Mouse (Mus musculus) heart, embryonic 15.5 days (tissue): ENCODE data around the gene Med1. TPM values are rescaled to one million over a fixed set of nuclear protein-coding genes. Genes with fewer than 3 reads are reported as not detected.
"Not testable (repeated sequence)": the region's sequence is repeated elsewhere in the genome, so short reads cannot be mapped to it uniquely, and the experiment has no call there.

Experiments
- ATAC-seq: fragments of 200-750 bp; cut with Nextera tagmentation; replicated peaks from 2 replicates; pipeline ENCODE4 v1.8.0; 2017; ENCODE audit warnings: low read depth, moderate TSS enrichment; ENCODE audit not compliant: insufficient number of reproducible peaks, insufficient read depth, low FRiP score
- H3K27ac ChIP-seq: fragments of 300-500 bp; sonication (generic); 2 replicates; pipeline ENCODE4 v1.5.1; 2015; ENCODE audit warnings: mild to moderate bottlenecking, inconsistent platforms
- H3K27me3 ChIP-seq: fragments of 300-500 bp; sonication (generic); 2 replicates; pipeline ENCODE4 v1.6.1; 2015; ENCODE audit warnings: inconsistent platforms
- H3K36me3 ChIP-seq: fragments of 300-500 bp; sonication (generic); 2 replicates; pipeline ENCODE4 v1.6.1; 2015; ENCODE audit warnings: mild to moderate bottlenecking, inconsistent platforms
- H3K4me1 ChIP-seq: fragments of 300-500 bp; sonication (generic); replicated peaks from 2 replicates; pipeline ENCODE4 v1.6.1; 2015; ENCODE audit warnings: inconsistent platforms
- H3K4me2 ChIP-seq: fragments of 300-500 bp; sonication (generic); 2 replicates; pipeline ENCODE4 v1.6.1; 2015; ENCODE audit warnings: inconsistent platforms, mild to moderate bottlenecking, moderate library complexity
- H3K4me3 ChIP-seq: fragments of 300-500 bp; sonication (generic); 2 replicates; pipeline ENCODE4 v1.5.1; 2015; ENCODE audit warnings: mild to moderate bottlenecking, inconsistent platforms
- H3K9ac ChIP-seq: fragments of 300-500 bp; sonication (generic); 2 replicates; pipeline ENCODE4 v1.6.1; 2015; ENCODE audit warnings: mild to moderate bottlenecking, inconsistent platforms
- H3K9me3 ChIP-seq: fragments of 300-500 bp; sonication (generic); replicated peaks from 2 replicates; pipeline ENCODE4 v1.6.1; 2016; ENCODE audit warnings: inconsistent platforms
- WGBS: fragments of 180-500 bp; shearing (Covaris S2); methylation state at CpG from one replicate; pipeline ENCODE4 v1.1.7; 2015; ENCODE audit warnings: mixed read lengths; 5-methylcytosine and 5-hydroxymethylcytosine counted together
- polyA plus RNA-seq: library from polyadenylated mRNA; unstranded; fragments of >200 nt; fragmentation: Nextera tagmentation; extraction: Ambion mirVana; gene quantifications from 2 replicates; pipeline ENCODE4 v1.2.1, GENCODE M21; 2015

Med1 gene
- polyA plus RNA-seq, 1 experiment from 2014 or later: 44.3 TPM

- Histone ChIP-seq H3K36me3 (no peaks in the 10 kb centered on the region), H3K27ac (peak overlapping the region; percentile 100), H3K9ac (peak overlapping the region; percentile 56), H3K4me1 (peaks cover 7% of the 10 kb centered on the region), H3K4me2 (peak overlapping the region; percentile 67), H3K4me3 (peak overlapping the region; percentile 87), H3K27me3 (no peaks in the 10 kb centered on the region), H3K9me3 (no peaks in the 10 kb centered on the region)
- ATAC-seq: no peak
- 2% methylated on average over 27 of the region's 27 CpGs for WGBS
These were observed 8.9 kb upstream of the Med1 start for GRCm38 (mm10) chr11:98201791-98202640.

GRCm38 (mm10) chr11:98190820-98191219 is 2.3 kb downstream of the Med1 start:
- H3K4me1 ChIP-seq: peaks cover 16% of the 10 kb centered on the region
- no peaks in the 10 kb centered on the region for H3K9me3 ChIP-seq
- 68% methylated on average over 5 of the region's 5 CpGs for WGBS
- H3K36me3 ChIP-seq: peaks cover 28% of the 10 kb centered on the region
- no peak for ATAC-seq
- no peaks in the 10 kb centered on the region for H3K27me3 ChIP-seq
- H3K9ac ChIP-seq: no peak overlapping the region
- H3K4me3 ChIP-seq: no peak overlapping the region
- no peak overlapping the region for H3K4me2 ChIP-seq
- H3K27ac ChIP-seq: peak overlapping the region; percentile 12

- Histone ChIP-seq H3K9ac (no peak overlapping the region), H3K9me3 (no peaks in the 10 kb centered on the region), H3K4me2 (no peak overlapping the region), H3K36me3 (peaks cover 53% of the 10 kb centered on the region), H3K4me1 (peaks cover 16% of the 10 kb centered on the region), H3K27me3 (no peaks in the 10 kb centered on the region), H3K4me3 (no peak overlapping the region), H3K27ac (no peak overlapping the region)
- no peak for ATAC-seq
- 91% methylated on average over 9 of the region's 9 CpGs for WGBS
These were observed 5.3 kb downstream of the Med1 start for GRCm38 (mm10) chr11:98187640-98188395.

- H3K9me3 ChIP-seq, H3K27me3 ChIP-seq, H3K4me3 ChIP-seq, ATAC-seq, H3K27ac ChIP-seq, H3K9ac ChIP-seq, H3K4me1 ChIP-seq, H3K4me2 ChIP-seq: not testable (repeated sequence)
- peaks cover 77% of the 10 kb centered on the region for H3K36me3 ChIP-seq
- WGBS: 88% methylated on average over 3 of the region's 3 CpGs
These were observed 10.9 kb downstream of the Med1 start for GRCm38 (mm10) chr11:98182149-98182548.

- no peaks in the 10 kb centered on the region for H3K9me3 ChIP-seq
- WGBS: 86% methylated on average over 1 of the region's 1 CpGs
- H3K4me1 ChIP-seq: no peaks in the 10 kb centered on the region
- no peak overlapping the region for H3K27ac ChIP-seq
- H3K27me3 ChIP-seq: no peaks in the 10 kb centered on the region
- no peak overlapping the region for H3K4me2 ChIP-seq
- no peak overlapping the region for H3K4me3 ChIP-seq
- ATAC-seq: no peak
- H3K36me3 ChIP-seq: peaks cover 86% of the 10 kb centered on the region
- no peak overlapping the region for H3K9ac ChIP-seq
These were observed 24.7 kb downstream of the Med1 start for GRCm38 (mm10) chr11:98168400-98168799.

- Histone ChIP-seq H3K9ac (no peak overlapping the region), H3K4me3 (no peak overlapping the region), H3K27me3 (no peaks in the 10 kb centered on the region), H3K36me3 (peaks cover 51% of the 10 kb centered on the region), H3K27ac (no peak overlapping the region), H3K9me3 (no peaks in the 10 kb centered on the region), H3K4me1 (0 out of 2 replicates have a peak, but pooled peaks cover 3% of the 10 kb centered on the region), H3K4me2 (no peak overlapping the region)
- 64% methylated on average over 6 of the region's 6 CpGs for WGBS
- ATAC-seq: no peak
These were observed 38.0 kb downstream of the Med1 start for GRCm38 (mm10) chr11:98155094-98155493.

GRCm38 (mm10) chr11:98150625-98151156 is 42.4 kb downstream of the Med1 start:
- H3K4me3 ChIP-seq: peak overlapping the region; percentile 68
- no peaks in the 10 kb centered on the region for H3K27me3 ChIP-seq
- 10% methylated on average over 10 of the region's 10 CpGs for WGBS

GRCm38 (mm10) chr11:98149786-98150624 is 43.1 kb downstream of the Med1 start, which contains the start of gene Fbxl20:
Gene Fbxl20 (minus strand): TSS chr11:98150403.
- Histone ChIP-seq H3K4me1 (peaks cover 16% of the 10 kb centered on the region), H3K4me3 (peak within 1 kb of the TSS; percentile 68), H3K36me3 (peaks cover 4% of the 10 kb centered on the region; the same call in 1 of the 2 replicates), H3K9me3 (no peaks in the 10 kb centered on the region), H3K9ac (peak within 1 kb of the TSS; percentile 82), H3K4me2 (peak within 1 kb of the TSS; percentile 94), H3K27ac (peak within 1 kb of the TSS; percentile 92), H3K27me3 (no peaks in the 10 kb centered on the region)
- peak; percentile 84 for ATAC-seq
- under 1% methylated on average over 64 of the region's 65 CpGs for WGBS

More at GRCm38 (mm10) chr11:98150625-98151156, 42.4 kb downstream of the Med1 start:
- H3K4me1 ChIP-seq: peaks cover 16% of the 10 kb centered on the region
- no peak for ATAC-seq
- peak overlapping the region; percentile 94 for H3K4me2 ChIP-seq
- no peaks in the 10 kb centered on the region for H3K9me3 ChIP-seq
- peaks cover 10% of the 10 kb centered on the region; the same call in 1 of the 2 replicates for H3K36me3 ChIP-seq
- H3K27ac ChIP-seq: no peak overlapping the region
- no peak overlapping the region for H3K9ac ChIP-seq

- Histone ChIP-seq H3K4me3 (peak overlapping the region; percentile 68), H3K27me3 (no peaks in the 10 kb centered on the region), H3K36me3 (no peaks in the 10 kb centered on the region), H3K9ac (peak overlapping the region; percentile 82), H3K27ac (peak overlapping the region; percentile 92), H3K4me1 (peaks cover 16% of the 10 kb centered on the region), H3K4me2 (peak overlapping the region; percentile 94), H3K9me3 (no peaks in the 10 kb centered on the region)
- peak; percentile 85 for ATAC-seq
- WGBS: 1% methylated on average over 56 of the region's 57 CpGs
These were observed 43.8 kb downstream of the Med1 start for GRCm38 (mm10) chr11:98149304-98149750.

- Histone ChIP-seq H3K4me3 (peak overlapping the region; percentile 68), H3K27me3 (no peaks in the 10 kb centered on the region), H3K27ac (peak overlapping the region; percentile 92), H3K4me1 (peaks cover 16% of the 10 kb centered on the region), H3K9ac (peak overlapping the region; percentile 82), H3K36me3 (no peaks in the 10 kb centered on the region), H3K9me3 (no peaks in the 10 kb centered on the region), H3K4me2 (peak overlapping the region; percentile 94)
- ATAC-seq: peak; percentile 21; the same call in 1 of the 2 replicates
- WGBS: 3% methylated on average over 45 of the region's 45 CpGs
These were observed 44.4 kb downstream of the Med1 start for GRCm38 (mm10) chr11:98148551-98149301.
